Mouse (Mus musculus) spleen, adult 10 weeks (tissue): ENCODE data around the gene Prdx4. TPM values are rescaled to one million over a fixed set of nuclear protein-coding genes. Genes with fewer than 3 reads are reported as not detected.

ENCODE experiments used
- polyA plus RNA-seq: library from polyadenylated mRNA; stranded (reverse); fragments of 350-450 nt; fragmentation: Illumina TruSeq; extraction: RNeasy Lipid Tissue Mini Kit (QIAGEN cat#74804); gene quantifications from one replicate; pipeline ENCODE4 v1.2.3, GENCODE M21; 2015; ENCODE audit warnings: low replicate concordance; ENCODE audit not compliant: insufficient read depth

Gene Prdx4
- 53.6 TPM for polyA plus RNA-seq

DNA sequence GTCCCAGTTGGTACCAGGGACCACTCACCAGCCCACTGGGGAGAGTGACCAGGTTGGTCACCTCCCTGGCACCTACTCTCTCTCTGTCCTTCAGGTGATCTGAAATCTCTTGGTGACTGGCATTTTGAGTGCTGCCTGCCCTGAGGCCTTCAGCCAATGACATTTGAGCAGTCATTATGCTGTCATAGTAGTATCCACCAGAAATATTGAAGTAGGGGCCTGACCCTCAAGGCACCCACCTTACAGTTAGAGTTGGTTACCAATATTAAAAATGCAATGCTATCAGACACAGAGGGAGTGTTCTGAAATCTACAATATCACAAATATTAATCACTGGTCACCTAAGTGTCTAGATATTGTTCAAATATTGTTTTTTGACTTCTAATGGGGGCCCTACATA lies at the start of gene Prdx4:
Gene Prdx4, minus strand, starts transcription at position 101 of the 400 bp plus-strand sequence.

Other genes with a start within 250 kb of the Prdx4 start
- not detected for gene Magea2, start 247.1 kb downstream of the Prdx4 start, polyA plus RNA-seq
- gene Cldn34b2, start 212.3 kb downstream of the Prdx4 start, polyA plus RNA-seq: 0.23 TPM
- 728 TPM for gene Sat1, start 124.3 kb downstream of the Prdx4 start, polyA plus RNA-seq
- 56.4 TPM for gene Acot9, start 78.3 kb downstream of the Prdx4 start, polyA plus RNA-seq